Mouse (Mus musculus) lung, adult 2 months (tissue): ENCODE results near the gene Zkscan14.

ENCODE experiments used
- CTCF ChIP-seq: fragments of 200-500 bp; IDR thresholded peaks from 2 replicates; pipeline ENCODE4 v1.5.1; 2011; ENCODE audit warnings: mild to moderate bottlenecking, low read length, control low read depth; ENCODE audit not compliant: insufficient read depth
- POLR2A ChIP-seq: fragments of 200-500 bp; IDR thresholded peaks from 2 replicates; pipeline ENCODE4 v1.6.1; 2011; ENCODE audit warnings: low read depth, mild to moderate bottlenecking, control low read depth, low read length, borderline replicate concordance; ENCODE audit errors: extremely low read depth

DNA sequence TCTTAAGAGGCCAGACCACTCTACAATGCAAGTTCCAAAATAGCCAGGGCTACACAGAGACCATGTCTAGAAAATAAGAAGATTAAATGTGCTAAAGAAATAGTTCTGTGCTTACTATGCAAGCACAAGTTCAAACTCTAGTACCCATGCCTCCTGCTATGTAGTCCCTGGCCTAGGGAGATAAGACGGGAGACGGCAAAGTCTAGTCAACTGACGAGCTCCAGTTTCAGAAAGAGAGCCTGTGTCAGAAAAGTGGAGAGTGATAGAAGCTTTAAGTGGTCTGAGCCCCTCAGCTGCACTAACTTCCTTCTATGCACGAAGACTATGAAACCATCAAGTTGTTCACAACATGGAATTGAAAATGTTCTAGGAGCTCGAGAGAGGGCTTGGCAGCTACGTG is 52.4 kb downstream of the Zkscan14 start:
- TF ChIP-seq CTCF (no peak), POLR2A (no peak)
